Mouse (Mus musculus) ovary, adult 10 weeks (tissue): ENCODE data around the gene Znhit2. TPM values are rescaled to one million over a fixed set of nuclear protein-coding genes. Genes with fewer than 3 reads are reported as not detected.

Experiments
- polyA plus RNA-seq: library from polyadenylated mRNA; stranded (reverse); fragments of 350-450 nt; fragmentation: Illumina TruSeq; extraction: RNeasy Lipid Tissue Mini Kit (QIAGEN cat#74804); gene quantifications from one replicate; pipeline ENCODE4 v1.2.3, GENCODE M21; 2014

Gene Znhit2
- polyA plus RNA-seq: not detected

GRCm38 (mm10) chr19:6061021-6061533, at the start of gene Znhit2:
TSS of gene Znhit2 (plus strand) at chr19:6061192.

GRCm38 (mm10) chr19:6015511-6016315, 45.3 kb upstream of the Znhit2 start, which contains the start of gene Capn1:
TSS of gene Capn1 (minus strand) at chr19:6015897.

GRCm38 (mm10) chr19:6046294-6047153, 14.5 kb upstream of the Znhit2 start, which contains the start of gene Syvn1:
TSS of gene Syvn1 (plus strand) at chr19:6046576.

GRCm38 (mm10) chr19:6057313-6058096, 3.5 kb upstream of the Znhit2 start, which contains the start of the genes Mrpl49 and Fau:
TSS of gene Mrpl49 (minus strand) at chr19:6057785.
TSS of gene Fau (plus strand) at chr19:6057844.

GRCm38 (mm10) chr19:6067724-6068415, 6.9 kb downstream of the Znhit2 start, which contains the start of gene Tm7sf2:
TSS of gene Tm7sf2 (minus strand) at chr19:6068373.

GRCm38 (mm10) chr19:6076564-6077393, 15.8 kb downstream of the Znhit2 start, which contains the start of gene Vps51:
TSS of gene Vps51 (minus strand) at chr19:6077231.

GRCm38 (mm10) chr19:6079983-6080480, 19.0 kb downstream of the Znhit2 start, which contains the start of gene Tmem262:
TSS of gene Tmem262 (plus strand) at chr19:6080033.

GRCm38 (mm10) chr19:6082156-6082555, 21.2 kb downstream of the Znhit2 start, which contains the start of gene Gm28374:
TSS of gene Gm28374 (minus strand) at chr19:6082256.

GRCm38 (mm10) chr19:6084478-6085248, 23.7 kb downstream of the Znhit2 start, which contains the start of the genes Zfpl1 and Cdca5:
TSS of gene Zfpl1 (minus strand) at chr19:6084956.
TSS of gene Cdca5 (plus strand) at chr19:6084983.

GRCm38 (mm10) chr19:6094119-6094518, 33.1 kb downstream of the Znhit2 start, which contains the start of gene AC131692.1:
TSS of gene AC131692.1 (plus strand) at chr19:6094419.

GRCm38 (mm10) chr19:6105586-6105985, 44.6 kb downstream of the Znhit2 start, which contains the start of gene Naaladl1:
TSS of gene Naaladl1 (plus strand) at chr19:6105782.

Other genes starting within 250 kb of the Znhit2 start
- gene Frmd8, start 185.9 kb upstream of the Znhit2 start, polyA plus RNA-seq: 2.9 TPM
- 0.31 TPM for gene Slc25a45, start 183.4 kb upstream of the Znhit2 start, polyA plus RNA-seq
- gene Tigd3, start 167.0 kb upstream of the Znhit2 start, polyA plus RNA-seq: not detected
- gene Dpf2, start 148.2 kb upstream of the Znhit2 start, polyA plus RNA-seq: 5.9 TPM
- 1.4 TPM for gene Cdc42ep2, start 136.4 kb upstream of the Znhit2 start, polyA plus RNA-seq
- gene Pola2, start 97.0 kb upstream of the Znhit2 start, polyA plus RNA-seq: 4.3 TPM
- not detected for gene Slc22a20, start 75.0 kb upstream of the Znhit2 start, polyA plus RNA-seq
- gene Capn1, start 45.3 kb upstream of the Znhit2 start, polyA plus RNA-seq: 0.74 TPM
- gene Syvn1, start 14.6 kb upstream of the Znhit2 start, polyA plus RNA-seq: 0.37 TPM
- 25.1 TPM for gene Mrpl49, start 3.4 kb upstream of the Znhit2 start, polyA plus RNA-seq
- gene Fau, start 3.3 kb upstream of the Znhit2 start, polyA plus RNA-seq: 9.8 TPM
- gene Tm7sf2, start 7.2 kb downstream of the Znhit2 start, polyA plus RNA-seq: 0.97 TPM
- 4.0 TPM for gene Vps51, start 16.0 kb downstream of the Znhit2 start, polyA plus RNA-seq
- gene Tmem262, start 18.8 kb downstream of the Znhit2 start, polyA plus RNA-seq: not detected
- not detected for gene Gm28374, start 21.1 kb downstream of the Znhit2 start, polyA plus RNA-seq
- gene Zfpl1, start 23.8 kb downstream of the Znhit2 start, polyA plus RNA-seq: 0.71 TPM
- 10.8 TPM for gene Cdca5, start 23.8 kb downstream of the Znhit2 start, polyA plus RNA-seq
- not detected for gene AC131692.1, start 33.2 kb downstream of the Znhit2 start, polyA plus RNA-seq
- gene Naaladl1, start 44.6 kb downstream of the Znhit2 start, polyA plus RNA-seq: not detected
- gene Sac3d1, start 57.5 kb downstream of the Znhit2 start, polyA plus RNA-seq: 0.97 TPM
- 2.1 TPM for gene Snx15, start 67.1 kb downstream of the Znhit2 start, polyA plus RNA-seq
- gene Batf2, start 79.8 kb downstream of the Znhit2 start, polyA plus RNA-seq: not detected
- gene Arl2, start 80.4 kb downstream of the Znhit2 start, polyA plus RNA-seq: 1.0 TPM
- gene Majin, start 123.2 kb downstream of the Znhit2 start, polyA plus RNA-seq: not detected
- not detected for gene Gpha2, start 165.2 kb downstream of the Znhit2 start, polyA plus RNA-seq
- gene Ppp2r5b, start 174.7 kb downstream of the Znhit2 start, polyA plus RNA-seq: 1.1 TPM
- not detected for gene Atg2a, start 180.5 kb downstream of the Znhit2 start, polyA plus RNA-seq
- gene Ehd1, start 215.5 kb downstream of the Znhit2 start, polyA plus RNA-seq: 10.2 TPM
- gene Cdc42bpg, start 245.3 kb downstream of the Znhit2 start, polyA plus RNA-seq: 1.2 TPM